Mouse (Mus musculus) induced T-regulatory cell, adult 2 months (primary cell): ENCODE results near the gene Dusp23.
A peak's percentile ranks its signal among the peaks of the same experiment; 100 is the strongest.

Source experiments
- DNase-seq: peaks from one replicate; pipeline ENCODE4 v3.0.0-alpha.2; 2012; ENCODE audit warnings: low read depth

The Dusp23 gene

DNA sequence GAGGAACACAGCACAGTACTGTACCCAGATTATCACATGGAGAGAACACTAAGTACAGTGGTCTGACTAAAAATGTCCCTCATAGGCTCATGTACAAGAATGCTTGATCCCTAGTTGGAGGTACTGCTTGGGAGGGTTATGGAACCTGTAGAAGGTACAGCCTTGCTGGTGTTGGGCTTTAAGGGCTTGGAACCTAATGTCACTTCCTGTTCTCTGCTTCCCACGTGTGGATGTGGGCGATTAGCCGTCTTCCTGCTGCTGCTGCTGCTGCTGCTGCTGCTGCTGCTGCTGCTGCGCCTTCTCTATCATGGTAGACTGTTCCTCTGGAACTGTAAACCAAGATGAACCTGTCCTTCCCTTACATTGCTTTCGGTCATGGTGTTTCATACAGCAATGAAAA is 9.2 kb downstream of the Dusp23 start:
- no peak for DNase-seq

DNA sequence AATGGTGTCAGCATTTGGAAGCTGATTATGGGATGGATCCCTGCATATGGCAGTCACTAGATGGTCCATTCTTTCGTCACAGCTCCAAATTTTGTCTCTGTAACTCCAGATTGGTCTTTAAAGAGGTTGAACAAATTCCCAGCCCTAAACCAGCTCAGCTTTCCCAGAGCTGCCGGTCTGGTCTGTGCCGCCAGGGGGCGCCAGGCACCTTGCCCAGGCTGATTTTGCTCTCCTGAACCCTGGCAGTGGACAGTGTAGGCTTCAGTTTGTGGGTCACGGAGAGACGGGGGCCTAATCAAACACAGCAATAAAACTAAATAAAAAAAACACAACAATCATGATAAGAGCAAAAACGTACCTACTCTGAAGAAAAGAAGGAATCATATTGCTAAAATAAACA is 13.5 kb downstream of the Dusp23 start:
- peak; percentile 69 for DNase-seq

DNA sequence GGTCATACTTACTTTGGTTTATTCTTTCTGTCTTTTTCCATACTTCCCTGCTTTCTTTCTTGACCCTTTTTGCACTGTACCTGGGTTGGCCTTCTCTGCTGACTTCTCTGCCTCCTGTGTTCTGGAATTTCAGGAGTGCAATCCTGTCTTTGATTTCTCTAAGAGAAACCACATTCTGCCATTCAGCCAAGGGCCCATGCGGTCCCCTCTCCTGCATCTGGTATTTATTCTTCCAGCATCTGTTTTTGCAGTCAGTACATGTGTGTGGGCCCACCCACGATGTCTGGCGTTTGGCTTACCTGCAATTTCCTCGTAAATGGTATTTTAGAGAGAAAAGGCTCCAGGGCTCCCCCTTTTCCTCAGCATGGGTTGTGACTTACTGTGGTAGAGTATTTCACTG is 14.6 kb downstream of the Dusp23 start:
- no peak for DNase-seq

DNA sequence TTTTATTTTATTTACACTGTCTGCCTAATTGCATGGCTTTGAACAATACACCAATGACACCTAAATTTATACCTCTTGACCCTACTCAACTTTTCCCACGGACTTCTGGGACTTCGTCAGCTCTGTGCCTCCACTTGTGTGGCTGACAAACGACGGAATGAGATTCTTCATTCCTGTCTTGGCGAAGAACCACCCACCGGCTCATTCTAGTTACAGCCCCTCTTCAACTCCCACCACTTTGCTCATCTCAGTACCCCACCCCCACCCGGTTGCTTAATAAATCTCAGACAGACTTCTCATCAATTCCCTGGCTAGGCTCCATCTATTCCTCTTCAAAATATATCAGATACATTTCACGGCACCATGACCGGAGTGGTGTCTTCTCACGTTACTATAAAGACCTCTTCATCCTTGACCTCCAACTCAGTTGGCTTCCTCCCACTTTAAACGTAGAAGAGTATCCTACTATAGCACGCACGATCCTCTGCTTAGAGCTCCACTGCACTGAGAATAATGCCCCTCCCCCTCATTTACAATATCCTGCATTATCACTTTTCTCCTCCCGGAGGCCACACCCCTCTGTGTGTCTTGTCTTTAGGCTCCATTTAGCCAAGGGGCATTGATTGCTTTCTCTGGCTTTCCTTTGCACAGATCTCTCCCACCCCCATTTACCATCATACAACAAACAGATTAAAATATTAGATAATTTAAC is 15.2 kb downstream of the Dusp23 start:
- no peak for DNase-seq

DNA sequence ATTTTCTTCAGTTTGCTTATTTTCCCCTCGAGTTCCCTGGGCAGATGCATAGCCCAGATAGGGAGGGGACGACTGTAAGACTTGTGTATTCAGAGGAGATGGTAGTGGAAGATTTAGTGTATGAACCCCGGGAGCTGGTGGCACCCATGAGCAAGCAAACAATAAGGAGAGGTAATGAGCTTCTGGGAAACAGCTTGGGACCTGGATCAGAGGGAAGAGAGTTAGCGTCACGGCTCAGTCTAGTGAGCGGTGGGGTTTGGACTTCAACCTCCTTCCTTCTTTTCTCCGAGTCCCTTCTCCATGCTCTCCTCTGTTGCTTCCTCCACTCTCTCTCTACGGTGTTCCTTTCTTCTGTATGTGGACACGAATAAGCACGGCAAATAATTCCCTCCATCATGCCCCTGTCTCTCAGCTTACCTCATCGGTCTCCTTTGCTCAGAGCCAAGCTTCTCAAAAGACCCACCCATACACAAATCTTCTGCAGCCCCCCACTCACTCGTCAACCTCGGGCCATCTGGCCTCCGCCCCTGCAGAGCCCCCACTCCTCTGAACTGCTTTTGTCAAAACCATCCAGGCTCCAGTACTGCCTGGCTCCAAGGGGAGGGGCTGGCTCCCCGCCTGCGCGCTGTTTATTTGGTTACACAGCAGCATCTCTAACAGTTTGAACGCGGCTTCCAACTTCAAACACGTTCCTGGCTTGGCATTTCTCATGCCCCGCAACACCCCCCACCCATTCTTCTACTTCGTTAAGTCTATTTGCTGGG is 16.0 kb downstream of the Dusp23 start:
- no peak for DNase-seq

DNA sequence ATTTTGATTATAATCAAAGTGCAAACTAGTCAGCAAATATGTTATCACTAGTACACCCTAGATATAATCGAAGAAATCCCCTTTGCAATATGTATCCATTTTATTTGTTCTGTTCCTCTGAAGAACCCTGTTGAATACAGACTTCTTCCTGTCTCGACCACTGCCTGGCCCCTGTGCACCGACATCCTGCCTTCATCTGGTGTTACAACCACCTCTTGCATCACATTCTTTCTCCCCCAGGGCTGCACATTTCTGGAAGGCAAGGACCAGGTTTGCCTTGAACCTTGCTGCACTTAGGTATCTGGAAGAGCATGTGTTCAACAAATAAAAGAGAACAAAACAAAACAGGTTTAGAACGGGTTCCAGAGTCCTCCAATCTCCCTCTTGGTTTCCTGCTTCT is 17.4 kb downstream of the Dusp23 start:
- DNase-seq, result no peak

DNA sequence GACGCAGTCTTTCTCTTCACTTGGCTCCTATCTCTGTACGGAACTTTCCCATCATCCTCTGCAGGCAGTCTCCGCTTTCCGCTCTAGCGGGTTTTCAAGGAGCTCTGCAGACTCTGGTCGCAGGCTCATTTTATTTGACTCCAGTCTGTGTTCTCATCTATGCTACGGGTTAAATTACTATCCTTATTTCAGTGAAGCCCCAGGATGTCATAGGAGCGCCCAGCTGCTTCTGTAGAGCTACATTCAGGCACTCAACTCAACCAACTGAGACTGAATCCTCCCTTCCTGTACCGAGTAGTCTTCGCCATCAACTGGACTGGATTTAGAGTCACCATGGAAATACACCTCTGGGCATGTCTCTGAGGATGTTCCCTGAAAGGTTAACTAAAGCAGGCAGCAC is 18.1 kb downstream of the Dusp23 start:
- DNase-seq, result no peak

DNA sequence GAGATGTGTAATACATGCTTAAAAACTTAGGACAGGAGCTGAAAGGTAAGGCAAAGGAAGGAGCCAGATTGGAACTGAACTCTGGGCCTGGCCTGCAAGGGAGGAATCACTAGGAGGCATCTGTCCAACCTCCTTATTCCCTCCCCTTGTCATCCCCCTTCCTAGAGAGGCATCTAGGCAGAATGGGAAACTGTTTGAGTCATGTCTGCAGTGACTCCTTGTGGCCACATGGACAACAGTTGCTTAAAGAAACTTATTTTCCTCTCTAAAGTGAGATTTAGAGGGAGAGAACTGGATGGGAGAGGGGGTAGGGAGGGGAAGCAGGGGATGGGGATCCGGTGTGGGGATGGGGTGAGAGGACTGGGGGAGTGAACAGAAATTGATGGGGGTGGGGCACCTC is 20.0 kb downstream of the Dusp23 start:
- DNase-seq, result no peak

DNA sequence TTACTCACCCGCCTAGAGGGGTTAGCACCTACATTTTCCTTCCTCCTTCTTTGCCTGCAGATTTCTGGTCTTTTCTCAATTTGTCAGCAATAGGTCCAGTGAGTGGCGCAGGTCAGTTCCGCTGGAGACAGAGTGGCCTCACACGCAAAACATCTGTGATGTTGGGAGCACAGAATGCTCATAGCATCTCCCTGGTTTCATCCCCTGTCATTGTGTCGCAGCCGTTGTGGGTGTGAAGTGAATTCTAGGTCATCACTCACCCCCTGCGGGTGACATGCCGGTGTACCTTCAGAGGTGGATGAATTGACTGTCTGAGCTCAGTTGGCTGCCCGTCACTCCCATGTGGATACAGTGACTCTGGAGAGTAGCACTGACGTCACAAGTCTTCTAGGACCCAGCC is 21.5 kb downstream of the Dusp23 start:
- no peak for DNase-seq

DNA sequence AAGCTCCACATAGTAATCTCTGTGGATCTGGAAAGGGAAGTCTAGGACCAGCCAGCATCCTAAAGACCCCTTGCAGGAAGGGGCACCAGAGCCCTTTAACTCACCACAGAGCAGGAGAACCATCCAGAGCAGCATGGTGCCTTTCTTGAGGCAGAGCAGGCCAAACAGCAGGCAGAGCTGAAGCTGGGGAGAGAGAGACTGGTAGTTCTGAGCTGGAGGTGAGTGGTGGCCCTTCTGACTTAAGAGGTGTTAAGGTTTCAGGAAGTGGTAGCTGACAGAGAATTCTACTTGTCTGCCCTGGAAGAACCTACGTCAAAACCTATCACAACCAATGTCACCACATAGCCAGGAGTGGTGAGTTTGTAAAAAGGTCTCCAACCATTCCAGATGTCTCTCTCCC is 30.4 kb downstream of the Dusp23 start, which contains the start of gene Fcrl6:
Gene Fcrl6 (minus strand): TSS at position 226 of the 400 bp plus-strand sequence.
- DNase-seq, result no peak

DNA sequence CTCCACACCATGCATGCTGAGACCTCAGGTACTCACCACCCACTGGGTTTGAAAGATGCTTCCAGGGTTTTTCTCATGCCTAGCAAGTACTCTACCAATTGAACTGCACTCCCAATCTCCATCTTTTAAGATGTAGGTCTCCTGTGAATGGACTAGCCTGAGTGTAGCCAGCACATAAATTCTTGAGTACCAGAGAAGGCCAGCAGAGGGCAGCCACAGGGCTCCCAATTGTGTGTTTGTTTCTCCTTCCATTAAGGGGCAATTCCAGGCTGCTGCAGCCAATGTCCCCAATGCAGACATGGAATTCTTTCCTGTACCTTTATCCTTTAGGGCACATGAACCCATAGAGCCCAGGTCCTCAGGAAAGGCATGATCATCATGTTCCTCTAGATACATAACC is 38.3 kb downstream of the Dusp23 start:
- DNase-seq, result peak; percentile 43

DNA sequence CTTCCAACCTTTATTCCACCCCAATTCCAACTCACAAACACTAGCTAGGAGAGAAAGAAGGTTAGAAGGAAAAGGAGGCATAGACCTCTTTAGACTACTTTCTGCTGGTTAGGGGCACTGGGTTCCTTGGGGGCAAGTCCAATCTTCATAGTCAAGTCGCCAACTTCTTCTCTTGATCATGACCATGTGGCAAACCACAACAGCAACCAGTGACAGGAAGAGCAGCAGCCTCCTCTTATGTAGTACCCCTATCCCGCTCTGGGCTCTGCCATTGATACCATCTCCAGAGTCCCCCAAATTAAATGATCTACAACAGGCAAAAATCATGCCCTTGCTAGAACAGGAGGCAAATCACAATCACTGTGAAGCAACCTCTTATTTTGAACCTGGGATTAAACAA is 38.8 kb downstream of the Dusp23 start:
- no peak for DNase-seq

DNA sequence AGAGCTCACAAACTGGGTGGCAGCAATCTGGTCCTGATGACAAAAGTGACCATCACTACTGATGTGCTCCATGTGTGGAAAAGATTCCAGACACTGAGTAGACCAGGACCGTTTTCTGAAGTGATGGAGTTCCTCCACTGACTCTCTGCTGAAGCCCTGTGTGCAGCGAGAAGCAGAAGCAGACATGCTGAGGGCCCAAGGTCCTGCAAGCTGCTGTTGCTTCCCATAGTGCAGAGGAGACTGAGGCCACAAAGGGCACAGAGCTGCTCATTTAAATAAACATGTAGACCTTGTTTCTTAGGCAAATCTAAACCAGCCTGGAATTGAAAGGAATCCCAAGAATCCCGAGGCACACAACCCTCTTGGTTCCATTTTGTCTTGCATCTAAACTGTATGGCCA is 39.4 kb downstream of the Dusp23 start:
- DNase-seq, result no peak

DNA sequence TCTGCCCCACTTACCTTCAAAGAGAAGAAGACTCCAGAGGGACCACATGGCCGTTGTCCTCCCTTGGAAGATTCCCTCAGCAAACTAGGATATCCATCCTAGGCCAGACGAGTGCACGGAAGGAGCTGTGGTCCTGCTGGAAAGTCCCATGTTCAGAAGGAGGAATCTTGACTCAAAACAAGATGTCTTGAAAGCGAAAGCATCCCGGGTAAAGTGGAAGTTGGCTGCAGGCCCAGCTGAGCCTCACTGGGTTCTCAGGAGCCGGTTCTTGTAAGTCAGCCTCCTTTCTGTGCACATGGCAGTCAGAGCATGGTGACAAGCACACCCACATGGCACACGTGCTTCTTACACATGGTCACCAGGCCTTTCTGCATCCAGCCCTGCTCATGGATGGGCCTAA is 42.4 kb downstream of the Dusp23 start, which contains the start of gene Slamf8:
Gene Slamf8 (minus strand): TSS at position 184 of the 400 bp plus-strand sequence.
- peak; percentile 18 for DNase-seq

DNA sequence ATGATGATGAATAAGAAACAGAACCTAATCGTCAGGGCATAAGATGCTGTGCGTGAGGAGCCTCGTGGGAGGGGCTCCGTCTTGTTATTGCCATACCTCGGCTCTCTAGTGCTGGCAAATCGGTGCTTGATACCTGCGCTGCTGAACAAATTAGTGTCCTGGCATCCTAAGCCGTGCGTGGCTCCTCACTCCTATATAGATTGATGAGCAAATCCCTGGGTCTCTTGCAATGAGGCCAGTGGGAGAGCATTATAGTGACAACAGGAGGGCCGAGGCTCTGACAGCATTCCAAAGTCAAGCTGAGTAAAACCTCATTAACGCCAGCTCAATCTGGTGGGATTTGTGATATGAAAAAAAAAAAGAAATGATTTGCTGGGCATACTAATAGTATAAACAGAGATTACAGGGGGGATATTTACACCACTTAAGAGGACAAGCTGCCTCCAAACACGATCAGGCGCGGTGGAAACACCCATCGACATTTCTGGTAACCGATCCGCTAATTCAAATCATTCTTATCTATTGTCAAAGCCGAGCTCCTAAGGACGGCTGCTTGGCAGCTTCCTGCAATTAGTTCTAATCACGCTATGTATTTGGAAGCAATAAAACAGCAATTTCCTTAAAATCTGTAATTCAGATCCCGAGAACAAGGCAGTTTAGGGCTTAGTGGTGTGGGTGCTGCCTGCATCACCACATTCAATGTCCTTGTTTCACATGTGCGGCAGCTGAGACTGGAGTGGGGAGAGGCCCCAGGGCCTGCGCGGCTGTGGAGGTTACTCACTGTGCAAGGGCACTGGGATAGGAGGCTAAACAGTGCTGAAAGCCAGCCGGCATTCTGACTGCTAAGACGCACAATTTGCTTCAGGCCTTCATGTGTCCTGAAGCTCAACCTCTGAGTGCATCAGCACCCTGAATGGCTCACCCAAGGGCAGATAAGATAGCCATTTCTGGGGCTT is 46.9 kb downstream of the Dusp23 start:
- DNase-seq, result no peak

DNA sequence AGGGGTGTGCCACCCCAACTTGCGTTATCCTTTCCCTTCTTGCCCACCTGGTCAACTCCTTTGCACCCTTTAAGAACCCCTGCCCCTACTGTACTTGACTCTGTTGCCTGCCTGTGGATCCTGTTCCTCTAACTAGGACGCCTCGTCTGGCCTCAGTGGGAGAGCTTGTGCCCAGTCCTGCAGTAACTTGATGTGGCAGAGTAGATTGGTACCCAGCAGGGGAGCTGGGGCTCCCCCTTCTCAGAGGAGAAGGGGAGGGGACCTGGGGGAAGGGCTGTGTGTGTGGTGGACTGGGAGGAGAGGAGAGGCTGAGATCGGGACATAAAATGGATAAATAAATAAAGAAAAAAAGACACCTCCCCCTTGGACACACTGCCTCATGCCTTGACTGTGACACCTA is 47.7 kb downstream of the Dusp23 start:
- DNase-seq, result no peak

DNA sequence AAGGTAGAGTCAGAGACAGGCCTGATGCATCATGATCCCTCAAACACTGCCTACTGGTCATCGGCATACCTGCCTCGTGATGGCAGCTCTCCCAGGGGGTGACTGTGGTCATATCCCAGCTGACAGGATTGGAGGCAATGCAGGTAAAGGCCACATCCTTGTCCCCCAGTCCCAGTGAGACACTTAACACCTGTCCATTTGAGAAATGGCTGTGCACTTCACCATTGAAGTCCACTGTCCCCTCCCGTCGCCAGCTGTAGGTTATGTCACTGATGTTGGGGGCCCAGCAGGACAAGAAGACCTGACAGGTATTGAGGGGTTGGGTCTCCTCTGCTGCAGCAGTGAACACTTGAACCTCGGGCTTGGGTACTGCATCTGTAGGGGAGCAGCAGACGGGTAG is 48.5 kb downstream of the Dusp23 start:
- DNase-seq, result no peak

DNA sequence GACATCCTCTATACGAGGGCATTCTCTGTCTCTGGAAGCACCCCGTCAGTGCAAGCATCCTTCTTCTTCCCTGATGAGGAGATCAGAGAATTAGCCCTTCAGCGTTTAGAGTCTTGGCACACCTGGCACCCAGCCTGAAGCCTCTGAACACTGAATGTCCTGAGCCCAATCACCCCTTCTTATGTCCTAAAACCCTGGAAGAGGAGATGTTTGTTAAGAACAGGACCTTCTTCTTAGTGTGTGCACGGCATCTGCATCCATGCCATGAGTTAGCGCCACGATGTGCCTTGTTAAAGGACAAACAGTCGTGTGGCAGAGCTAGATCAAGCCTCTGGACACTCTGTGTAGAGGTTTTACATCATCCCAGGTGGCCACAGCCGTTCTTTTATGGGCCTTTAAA is 50.3 kb downstream of the Dusp23 start:
- DNase-seq, result no peak
